Mouse (Mus musculus) c-Kit-positive CD71-positive TER-119-negative erythroid progenitor cells, embryonic 14.5 days (primary cell): ENCODE data around the gene Snd1.

ENCODE experiments used
- DNase-seq: peaks from one replicate; pipeline ENCODE4 v3.0.0-alpha.2; 2013; ENCODE audit warnings: low read depth

Snd1 gene

GRCm38 (mm10) chr6:28635531-28636348, 160.8 kb downstream of the Snd1 start:
- no peak for DNase-seq

GRCm38 (mm10) chr6:28640088-28640487, 165.1 kb downstream of the Snd1 start:
- no peak for DNase-seq

- DNase-seq: no peak
These were observed 168.0 kb downstream of the Snd1 start for GRCm38 (mm10) chr6:28642909-28643308.

GRCm38 (mm10) chr6:28645231-28645630, 170.3 kb downstream of the Snd1 start:
- DNase-seq: no peak

- DNase-seq: no peak
These were observed 181.6 kb downstream of the Snd1 start for GRCm38 (mm10) chr6:28656511-28656910.

GRCm38 (mm10) chr6:28663004-28663403, 188.1 kb downstream of the Snd1 start:
- no peak for DNase-seq

GRCm38 (mm10) chr6:28663670-28664069, 188.7 kb downstream of the Snd1 start:
- DNase-seq: no peak

GRCm38 (mm10) chr6:28664716-28665115, 189.8 kb downstream of the Snd1 start:
- no peak for DNase-seq

- DNase-seq: no peak
These were observed 192.6 kb downstream of the Snd1 start for GRCm38 (mm10) chr6:28667586-28667985.

GRCm38 (mm10) chr6:28669251-28669650, 194.3 kb downstream of the Snd1 start:
- DNase-seq: no peak

GRCm38 (mm10) chr6:28672388-28672787, 197.4 kb downstream of the Snd1 start:
- DNase-seq: no peak

GRCm38 (mm10) chr6:28674686-28675085, 199.7 kb downstream of the Snd1 start:
- DNase-seq: no peak

GRCm38 (mm10) chr6:28678896-28679295, 204.0 kb downstream of the Snd1 start:
- DNase-seq: no peak

GRCm38 (mm10) chr6:28680537-28680936, 205.6 kb downstream of the Snd1 start:
- no peak for DNase-seq

GRCm38 (mm10) chr6:28681521-28682457, 206.8 kb downstream of the Snd1 start:
- no peak for DNase-seq

GRCm38 (mm10) chr6:28685052-28685451, 210.1 kb downstream of the Snd1 start:
- DNase-seq: no peak

- no peak for DNase-seq
These were observed 210.8 kb downstream of the Snd1 start for GRCm38 (mm10) chr6:28685745-28686144.

GRCm38 (mm10) chr6:28687776-28688175, 212.8 kb downstream of the Snd1 start:
- DNase-seq: no peak

GRCm38 (mm10) chr6:28692659-28693058, 217.7 kb downstream of the Snd1 start:
- no peak for DNase-seq

- no peak for DNase-seq
These were observed 222.3 kb downstream of the Snd1 start for GRCm38 (mm10) chr6:28697214-28697613.

- DNase-seq: no peak
These were observed 229.7 kb downstream of the Snd1 start for GRCm38 (mm10) chr6:28704612-28705011.

GRCm38 (mm10) chr6:28705384-28706107, 230.6 kb downstream of the Snd1 start:
- peak; percentile 53 for DNase-seq
